Mouse (Mus musculus) hindbrain, embryonic 14.5 days (tissue): ENCODE data around the gene Plcb3. TPM values are rescaled to one million over a fixed set of nuclear protein-coding genes. Genes with fewer than 3 reads are reported as not detected.

Experiments used
- ATAC-seq: fragments of 200-750 bp; cut with Nextera tagmentation; 2 replicates; pipeline ENCODE4 v1.8.0; 2017; ENCODE audit warnings: moderate number of reproducible peaks, mild to moderate bottlenecking, moderate TSS enrichment, moderate library complexity; ENCODE audit not compliant: low FRiP score
- DNase-seq: peaks from one replicate; pipeline ENCODE4 v3.0.0-alpha.2; 2015; ENCODE audit warnings: low spot score
- H3K27ac ChIP-seq: fragments of 300-500 bp; sonication (generic); 2 replicates; pipeline ENCODE4 v1.5.1; 2014; ENCODE audit warnings: mild to moderate bottlenecking, moderate library complexity
- H3K27me3 ChIP-seq: fragments of 300-500 bp; sonication (generic); 2 replicates; pipeline ENCODE4 v1.6.1; 2014; ENCODE audit warnings: mild to moderate bottlenecking, low read length, mixed read lengths; ENCODE audit not compliant: control insufficient read depth, insufficient read depth
- H3K36me3 ChIP-seq: fragments of 300-500 bp; sonication (generic); replicated peaks from 2 replicates; pipeline ENCODE4 v1.6.1; 2014; ENCODE audit not compliant: control insufficient read depth, insufficient read depth
- H3K4me1 ChIP-seq: fragments of 300-500 bp; sonication (generic); replicated peaks from 2 replicates; pipeline ENCODE4 v1.6.1; 2014; ENCODE audit warnings: antibody characterized with exemption, low read length, mixed read lengths; ENCODE audit not compliant: control insufficient read depth, insufficient read depth
- H3K4me2 ChIP-seq: fragments of 300-500 bp; sonication (generic); replicated peaks from 2 replicates; pipeline ENCODE4 v1.6.1; 2014; ENCODE audit warnings: mild to moderate bottlenecking, moderate library complexity
- H3K4me3 ChIP-seq: fragments of 300-500 bp; sonication (generic); replicated peaks from 2 replicates; pipeline ENCODE4 v1.5.1; 2014; ENCODE audit warnings: mild to moderate bottlenecking, low read length
- H3K9ac ChIP-seq: fragments of 300-500 bp; sonication (generic); 2 replicates; pipeline ENCODE4 v1.6.1; 2014
- H3K9me3 ChIP-seq: fragments of 300-500 bp; sonication (generic); 2 replicates; pipeline ENCODE4 v1.6.1; 2016; ENCODE audit warnings: low read length; ENCODE audit not compliant: control insufficient read depth
- WGBS: fragments of 180-500 bp; shearing (Covaris S2); extraction: QIAGEN DNeasy Blood & Tissue Kit; methylation state at CpG from one replicate; pipeline ENCODE4 v1.1.7; 2014; 5-methylcytosine and 5-hydroxymethylcytosine counted together
- microRNA-seq: library from miRNA; unstranded; fragments of <30 nt; microRNA quantifications from one replicate; pipeline ENCODE4, GENCODE M21; 2016
- polyA plus RNA-seq: library from polyadenylated mRNA; unstranded; fragments of >200 nt; fragmentation: Nextera tagmentation; extraction: Ambion mirVana; gene quantifications from 2 replicates; pipeline ENCODE4 v1.2.1, GENCODE M21; 2014

Plcb3 gene
- polyA plus RNA-seq, 1 experiment from 2014 or later: 10.6 TPM

GRCm38 (mm10) chr19:6904846-6905245 is 71.4 kb downstream of the Plcb3 start:
- 87% methylated on average over 2 of the region's 2 CpGs for WGBS
- Histone ChIP-seq H3K4me3 (no peak overlapping the region), H3K4me1 (peaks cover 18% of the 10 kb centered on the region), H3K9ac (no peak overlapping the region), H3K4me2 (no peak overlapping the region), H3K36me3 (peaks cover 34% of the 10 kb centered on the region), H3K9me3 (no peaks in the 10 kb centered on the region), H3K27ac (no peak overlapping the region), H3K27me3 (no peaks in the 10 kb centered on the region)
- ATAC-seq: no peak
- no peak for DNase-seq

GRCm38 (mm10) chr19:6903031-6903430 is 73.2 kb downstream of the Plcb3 start:
- 100% methylated on average over 1 of the region's 1 CpGs for WGBS
- H3K4me3 ChIP-seq: no peak overlapping the region
- DNase-seq (no peak), ATAC-seq (no peak)
- H3K4me1 ChIP-seq: peaks cover 7% of the 10 kb centered on the region; the same call in 1 of the 2 replicates
- H3K36me3 ChIP-seq: peaks cover 34% of the 10 kb centered on the region
- no peak overlapping the region for H3K9ac ChIP-seq
- H3K9me3 ChIP-seq: no peaks in the 10 kb centered on the region
- H3K27me3 ChIP-seq: no peaks in the 10 kb centered on the region
- H3K4me2 ChIP-seq: no peak overlapping the region
- H3K27ac ChIP-seq: no peak overlapping the region

Small RNAs within 50 kb of the gene (microRNA-seq; reads per million reads assigned to microRNA genes)
- 1.3 reads per million for gene Mir6990

Other genes with a start within 250 kb of the Plcb3 start
- 10.6 and 11.1 TPM in 2 replicates for gene Rps6ka4, start 135.8 kb downstream of the Plcb3 start, polyA plus RNA-seq
- 0.48 and 0.90 TPM in 2 replicates for gene Ccdc88b, start 118.3 kb downstream of the Plcb3 start, polyA plus RNA-seq
- 107 and 118 TPM in 2 replicates for gene Trmt112, start 66.8 kb downstream of the Plcb3 start, polyA plus RNA-seq
- 291 and 300 TPM in 2 replicates for gene Prdx5, start 66.4 kb downstream of the Plcb3 start, polyA plus RNA-seq
- gene Esrra, start 54.7 kb downstream of the Plcb3 start, polyA plus RNA-seq: 6.2 and 7.3 TPM in 2 replicates
- gene Catsperz, start 51.1 kb downstream of the Plcb3 start, polyA plus RNA-seq: 1.7 and 2.3 TPM in 2 replicates
- gene Kcnk4, start 42.0 kb downstream of the Plcb3 start, polyA plus RNA-seq: 8.5 and 10.9 TPM in 2 replicates
- gene Bad, start 34.6 kb downstream of the Plcb3 start, polyA plus RNA-seq: 81.8 and 84.5 TPM in 2 replicates
- 60.2 and 68.8 TPM in 2 replicates for gene Gpr137, start 34.0 kb downstream of the Plcb3 start, polyA plus RNA-seq
- 211 and 215 TPM in 2 replicates for gene Ppp1r14b, start 1.5 kb downstream of the Plcb3 start, polyA plus RNA-seq
- 99.2 and 101 TPM in 2 replicates for gene Fkbp2, start 4.0 kb upstream of the Plcb3 start, polyA plus RNA-seq
- 54.8 and 57.6 TPM in 2 replicates for gene Vegfb, start 11.2 kb upstream of the Plcb3 start, polyA plus RNA-seq
- 22.8 and 23.7 TPM in 2 replicates for gene Dnajc4, start 16.1 kb upstream of the Plcb3 start, polyA plus RNA-seq
- gene Nudt22, start 19.6 kb upstream of the Plcb3 start, polyA plus RNA-seq: 18.0 and 19.0 TPM in 2 replicates
- 17.8 and 19.8 TPM in 2 replicates for gene Trpt1, start 19.7 kb upstream of the Plcb3 start, polyA plus RNA-seq
- gene Fermt3, start 43.0 kb upstream of the Plcb3 start, polyA plus RNA-seq: 3.1 and 3.8 TPM in 2 replicates
- 204 and 230 TPM in 2 replicates for gene Stip1, start 63.5 kb upstream of the Plcb3 start, polyA plus RNA-seq
- gene Macrod1, start 80.3 kb upstream of the Plcb3 start, polyA plus RNA-seq: 5.2 and 6.9 TPM in 2 replicates
- gene Flrt1, start 129.3 kb upstream of the Plcb3 start, polyA plus RNA-seq: 8.7 and 9.5 TPM in 2 replicates
- 231 and 234 TPM in 2 replicates for gene Otub1, start 229.8 kb upstream of the Plcb3 start, polyA plus RNA-seq
- 1,225 and 1,275 TPM in 2 replicates for gene Cox8a, start 241.1 kb upstream of the Plcb3 start, polyA plus RNA-seq